Mouse (Mus musculus) C2C12 (cell line): ENCODE measurements around the gene Phrf1.

Experiments
- CEBPB ChIP-seq: IDR thresholded peaks from one replicate; pipeline ENCODE4 v1.6.1; 2011; ENCODE audit warnings: low read depth, mild to moderate bottlenecking, control low read depth, moderate library complexity
- CTCF ChIP-seq: IDR thresholded peaks from one replicate; pipeline ENCODE4 v1.5.1; 2011; ENCODE audit not compliant: control insufficient read depth, insufficient read depth, insufficient read length
- FOSL1 ChIP-seq: IDR thresholded peaks from one replicate; pipeline ENCODE4 v1.8.0; 2011; ENCODE audit warnings: mild to moderate bottlenecking, low read length; ENCODE audit not compliant: poor library complexity, insufficient read depth, severe bottlenecking
- MAX ChIP-seq: IDR thresholded peaks from one replicate; pipeline ENCODE4 v1.6.1; 2011; ENCODE audit warnings: mild to moderate bottlenecking, control low read depth
- MYOD1 ChIP-seq: IDR thresholded peaks from one replicate; pipeline ENCODE4 v1.6.1; 2011; ENCODE audit warnings: low read depth; ENCODE audit not compliant: control insufficient read depth, insufficient read length
- USF1 ChIP-seq: IDR thresholded peaks from one replicate; pipeline ENCODE4 v1.6.1; 2011; ENCODE audit warnings: low read depth, mild to moderate bottlenecking, control low read depth, moderate library complexity

- TF ChIP-seq CTCF (no peak), USF1 (no peak), FOSL1 (no peak), MAX (no peak), CEBPB (no peak), MYOD1 (no peak)
Measured at GRCm38 (mm10) chr7:141219558-141220099, 9.0 kb upstream of the Phrf1 start.
